Mouse (Mus musculus): ENCODE measurements around the gene Atp1a1. TPM values are rescaled to one million over a fixed set of nuclear protein-coding genes. Genes with fewer than 3 reads are reported as not detected.

Gene Atp1a1
- polyA plus RNA-seq, 1 experiment: 288 TPM

DNA sequence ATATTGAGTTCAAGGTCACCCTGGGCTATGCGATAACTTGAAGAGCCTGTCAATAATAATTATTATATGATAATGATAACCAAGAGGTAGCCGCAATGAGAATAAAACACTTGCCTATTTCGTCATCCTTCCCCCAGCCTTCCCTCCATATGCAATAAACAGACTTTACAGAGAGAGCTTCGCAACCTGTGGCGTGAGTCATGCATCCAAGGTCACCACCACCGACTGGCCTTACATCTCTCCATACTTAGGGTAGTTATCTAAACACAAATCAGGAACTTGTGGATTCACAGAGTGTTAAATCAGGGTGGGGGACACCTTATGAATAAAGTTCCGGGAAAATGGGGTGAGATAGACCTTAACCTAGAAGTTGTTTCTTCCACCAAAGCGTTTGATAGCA lies 13.0 kb upstream of the Atp1a1 start:
- Histone ChIP-seq H3K4me3 (ENCODE audit: control insufficient read depth, insufficient read depth, low read length) (no peak overlapping the region), H3K27ac (ENCODE audit: control insufficient read depth, insufficient read depth, low read length) (no peak overlapping the region), H3K36me3 (ENCODE audit: control insufficient read depth, insufficient read depth, low read length) (no peaks in the 10 kb centered on the region), H3K27me3 (ENCODE audit: control insufficient read depth, insufficient read depth, low read length) (no peaks in the 10 kb centered on the region), H3K4me1 (replicated peaks; ENCODE audit: control insufficient read depth, insufficient read depth, low read length) (no peaks in the 10 kb centered on the region)
- TF ChIP-seq POLR2A (IDR thresholded peaks at IDR 0.05; ENCODE audit: control insufficient read depth, extremely low read depth, insufficient read depth, low read length, poor library complexity) (no peak), CTCF (IDR thresholded peaks at IDR 0.05; ENCODE audit: borderline replicate concordance, control insufficient read depth, extremely low read depth, insufficient read depth, low read length, poor library complexity) (no peak)
- DNase-seq: no peak
- WGBS: 89% methylated on average over 8 of the region's 8 CpGs

DNA sequence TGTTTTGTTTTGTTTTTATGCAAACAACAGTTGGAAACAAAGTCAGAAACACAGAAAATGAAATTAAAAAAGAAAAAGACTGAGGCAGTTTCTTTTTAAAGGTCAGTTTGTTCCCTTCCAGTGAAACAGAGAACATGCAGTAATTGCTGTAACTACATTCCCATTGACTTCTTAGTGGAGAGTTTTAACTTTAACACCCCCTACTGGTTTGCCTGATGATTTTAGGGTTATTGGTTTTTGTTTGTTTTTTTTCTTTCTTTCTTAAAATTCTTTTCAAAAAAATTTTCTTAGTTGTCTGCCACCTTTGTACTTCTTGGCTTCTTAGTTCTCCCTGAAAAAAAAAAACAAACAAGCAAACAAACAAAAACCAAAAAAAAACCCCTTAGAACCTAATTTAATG lies 12.5 kb upstream of the Atp1a1 start:
- H3K27me3 ChIP-seq (ENCODE audit: control insufficient read depth, insufficient read depth, low read length): no peaks in the 10 kb centered on the region
- H3K36me3 ChIP-seq (ENCODE audit: control insufficient read depth, insufficient read depth, low read length): no peaks in the 10 kb centered on the region
- DNase-seq: no peak
- 0 out of 2 replicates have a peak, but pooled peaks cover 3% of the 10 kb centered on the region for H3K4me1 ChIP-seq (replicated peaks; ENCODE audit: control insufficient read depth, insufficient read depth, low read length)
- H3K4me3 ChIP-seq (ENCODE audit: control insufficient read depth, insufficient read depth, low read length): no peak overlapping the region
- no peak overlapping the region for H3K27ac ChIP-seq (ENCODE audit: control insufficient read depth, insufficient read depth, low read length)
- TF ChIP-seq POLR2A (IDR thresholded peaks at IDR 0.05; ENCODE audit: control insufficient read depth, extremely low read depth, insufficient read depth, low read length, poor library complexity) (no peak), CTCF (IDR thresholded peaks at IDR 0.05; ENCODE audit: borderline replicate concordance, control insufficient read depth, extremely low read depth, insufficient read depth, low read length, poor library complexity) (no peak)

DNA sequence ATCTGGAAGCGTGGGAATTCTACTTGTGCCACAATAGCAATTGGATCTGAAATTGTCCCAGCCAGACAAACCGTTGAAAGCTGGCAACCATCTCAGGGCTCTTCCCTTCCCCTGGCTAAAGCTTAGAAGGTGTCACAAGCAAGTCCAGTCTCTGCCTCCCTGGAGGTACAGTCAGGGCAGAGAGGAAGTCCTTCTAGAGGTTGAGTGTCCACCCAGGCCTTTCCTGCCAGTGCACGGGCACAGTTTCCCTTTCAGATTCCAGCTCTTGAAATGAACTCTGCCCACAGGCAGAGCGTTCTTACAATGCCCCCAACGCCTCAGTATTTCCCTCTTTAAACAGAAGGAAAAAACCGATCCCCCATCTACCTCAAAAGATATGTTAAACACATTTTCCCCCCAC lies 11.4 kb upstream of the Atp1a1 start:
- 77% methylated on average over 6 of the region's 6 CpGs for WGBS
- TF ChIP-seq POLR2A (IDR thresholded peaks at IDR 0.05; ENCODE audit: control insufficient read depth, extremely low read depth, insufficient read depth, low read length, poor library complexity): no peak
- TF ChIP-seq CTCF (IDR thresholded peaks at IDR 0.05; ENCODE audit: borderline replicate concordance, control insufficient read depth, extremely low read depth, insufficient read depth, low read length, poor library complexity): no peak

GRCm38 (mm10) chr3:101611813-101612491 lies 7.5 kb upstream of the Atp1a1 start:
- no peaks in the 10 kb centered on the region for H3K27me3 ChIP-seq (ENCODE audit: control insufficient read depth, insufficient read depth, low read length)
- TF ChIP-seq POLR2A (IDR thresholded peaks at IDR 0.05; ENCODE audit: control insufficient read depth, extremely low read depth, insufficient read depth, low read length, poor library complexity) (no peak), CTCF (IDR thresholded peaks at IDR 0.05; ENCODE audit: borderline replicate concordance, control insufficient read depth, extremely low read depth, insufficient read depth, low read length, poor library complexity) (no peak)
- WGBS: 72% methylated on average over 10 of the region's 10 CpGs
- no peak overlapping the region for H3K4me3 ChIP-seq (ENCODE audit: control insufficient read depth, insufficient read depth, low read length)
- no peak overlapping the region for H3K27ac ChIP-seq (ENCODE audit: control insufficient read depth, insufficient read depth, low read length)
- no peaks in the 10 kb centered on the region for H3K36me3 ChIP-seq (ENCODE audit: control insufficient read depth, insufficient read depth, low read length)
- 0 out of 2 replicates have a peak, but pooled peaks cover 5% of the 10 kb centered on the region for H3K4me1 ChIP-seq (replicated peaks; ENCODE audit: control insufficient read depth, insufficient read depth, low read length)
- DNase-seq: no peak

More for the DNA sequence above, 11.4 kb upstream of the Atp1a1 start:
- H3K27ac ChIP-seq (ENCODE audit: control insufficient read depth, insufficient read depth, low read length): no peak overlapping the region
- DNase-seq: no peak
- no peaks in the 10 kb centered on the region for H3K36me3 ChIP-seq (ENCODE audit: control insufficient read depth, insufficient read depth, low read length)
- no peaks in the 10 kb centered on the region for H3K27me3 ChIP-seq (ENCODE audit: control insufficient read depth, insufficient read depth, low read length)
- H3K4me3 ChIP-seq (ENCODE audit: control insufficient read depth, insufficient read depth, low read length): no peak overlapping the region
- H3K4me1 ChIP-seq (replicated peaks; ENCODE audit: control insufficient read depth, insufficient read depth, low read length): 0 out of 2 replicates have a peak, but pooled peaks cover 5% of the 10 kb centered on the region

DNA sequence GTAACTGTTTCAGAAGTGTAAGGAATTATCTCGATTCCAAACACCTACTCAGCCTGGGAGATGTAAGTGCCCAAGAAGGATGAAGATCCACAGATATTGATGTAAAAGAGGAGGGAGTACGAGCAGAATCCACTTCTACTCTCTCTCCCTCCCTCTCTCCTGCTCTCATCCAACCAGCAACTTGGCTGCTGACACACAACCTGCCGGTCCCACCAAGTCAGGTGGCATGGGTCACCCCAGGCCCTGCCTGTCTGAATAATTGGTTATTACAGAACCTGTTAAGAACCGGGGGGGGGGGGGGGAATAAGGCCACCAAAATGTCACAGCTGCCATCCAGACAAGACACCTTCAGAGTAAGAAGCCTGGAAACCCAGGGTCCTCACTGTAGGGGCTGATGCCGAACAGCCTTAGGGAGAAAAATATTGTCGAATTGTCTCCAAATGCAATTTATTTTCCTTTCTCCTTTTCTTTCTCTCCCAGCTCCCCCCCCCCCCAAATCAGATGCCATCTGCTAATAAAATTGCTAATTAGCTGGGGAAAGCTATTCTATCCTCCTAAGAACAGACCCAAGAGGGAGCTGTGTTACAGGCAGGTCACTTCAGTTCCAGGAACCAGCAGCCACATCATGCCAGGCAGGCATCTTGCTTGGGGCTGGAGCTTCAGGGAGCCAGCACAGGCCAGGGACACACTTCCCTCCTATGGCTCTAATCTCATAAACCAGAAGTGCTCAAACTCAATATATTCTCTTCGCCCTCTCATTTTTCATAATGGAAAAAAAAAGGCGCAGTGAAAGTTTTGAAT lies 6.7 kb upstream of the Atp1a1 start:
- no peak for DNase-seq
- H3K4me1 ChIP-seq (replicated peaks; ENCODE audit: control insufficient read depth, insufficient read depth, low read length): 0 out of 2 replicates have a peak, but pooled peaks cover 5% of the 10 kb centered on the region
- H3K27me3 ChIP-seq (ENCODE audit: control insufficient read depth, insufficient read depth, low read length): no peaks in the 10 kb centered on the region
- no peak overlapping the region for H3K4me3 ChIP-seq (ENCODE audit: control insufficient read depth, insufficient read depth, low read length)
- TF ChIP-seq POLR2A (IDR thresholded peaks at IDR 0.05; ENCODE audit: control insufficient read depth, extremely low read depth, insufficient read depth, low read length, poor library complexity): no peak
- no peak for TF ChIP-seq CTCF (IDR thresholded peaks at IDR 0.05; ENCODE audit: borderline replicate concordance, control insufficient read depth, extremely low read depth, insufficient read depth, low read length, poor library complexity)
- WGBS: 91% methylated on average over 8 of the region's 8 CpGs
- H3K36me3 ChIP-seq (ENCODE audit: control insufficient read depth, insufficient read depth, low read length): no peaks in the 10 kb centered on the region
- no peak overlapping the region for H3K27ac ChIP-seq (ENCODE audit: control insufficient read depth, insufficient read depth, low read length)

DNA sequence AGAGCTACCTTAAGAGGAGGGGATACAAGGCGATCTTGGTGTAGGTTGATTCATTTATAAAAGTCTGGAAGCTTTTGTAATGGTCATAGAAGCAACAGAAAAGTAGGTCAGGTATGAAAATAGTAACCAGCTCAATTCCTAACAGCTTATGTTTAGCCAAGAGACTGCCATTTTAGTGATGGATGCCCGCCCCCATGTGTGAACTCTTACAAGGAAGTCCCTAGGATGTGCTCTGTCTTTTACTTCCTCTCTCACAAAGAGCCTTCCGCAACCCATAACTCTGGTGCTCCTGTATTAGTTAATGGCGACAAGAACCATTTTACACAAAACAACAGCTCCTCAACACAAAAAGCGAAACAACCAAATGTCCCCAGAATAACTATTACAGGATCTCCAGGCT lies 4.8 kb upstream of the Atp1a1 start:
- no peaks in the 10 kb centered on the region for H3K27me3 ChIP-seq (ENCODE audit: control insufficient read depth, insufficient read depth, low read length)
- WGBS: 94% methylated on average over 5 of the region's 5 CpGs
- no peak for DNase-seq
- H3K4me1 ChIP-seq (replicated peaks; ENCODE audit: control insufficient read depth, insufficient read depth, low read length): peaks cover 8% of the 10 kb centered on the region
- H3K27ac ChIP-seq (ENCODE audit: control insufficient read depth, insufficient read depth, low read length): no peak overlapping the region
- no peak for TF ChIP-seq POLR2A (IDR thresholded peaks at IDR 0.05; ENCODE audit: control insufficient read depth, extremely low read depth, insufficient read depth, low read length, poor library complexity)
- TF ChIP-seq CTCF (IDR thresholded peaks at IDR 0.05; ENCODE audit: borderline replicate concordance, control insufficient read depth, extremely low read depth, insufficient read depth, low read length, poor library complexity): no peak
- H3K36me3 ChIP-seq (ENCODE audit: control insufficient read depth, insufficient read depth, low read length): no peaks in the 10 kb centered on the region
- H3K4me3 ChIP-seq (ENCODE audit: control insufficient read depth, insufficient read depth, low read length): no peak overlapping the region

Data from thymus, adult 2 months (tissue).